Mouse (Mus musculus) midbrain, embryonic 16.5 days (tissue): ENCODE measurements around the gene Tmem141. TPM values are rescaled to one million over a fixed set of nuclear protein-coding genes. Genes with fewer than 3 reads are reported as not detected.

Experiments
- ATAC-seq: fragments of 200-750 bp; cut with Nextera tagmentation; 2 replicates; pipeline ENCODE4 v1.8.0; 2017; ENCODE audit warnings: moderate TSS enrichment
- H3K27ac ChIP-seq: fragments of 300-500 bp; sonication (generic); 2 replicates; pipeline ENCODE4 v1.5.1; 2014; ENCODE audit warnings: mild to moderate bottlenecking, low read length, mixed read lengths
- H3K27me3 ChIP-seq: fragments of 300-500 bp; sonication (generic); 2 replicates; pipeline ENCODE4 v1.6.1; 2014; ENCODE audit warnings: low read depth, low read length, mixed read lengths; ENCODE audit not compliant: control insufficient read depth, insufficient read depth
- H3K36me3 ChIP-seq: fragments of 300-500 bp; sonication (generic); 2 replicates; pipeline ENCODE4 v1.6.1; 2014; ENCODE audit warnings: mild to moderate bottlenecking, low read length, moderate library complexity, mixed read lengths; ENCODE audit not compliant: control insufficient read depth, insufficient read depth
- H3K4me1 ChIP-seq: fragments of 300-500 bp; sonication (generic); 2 replicates; pipeline ENCODE4 v1.6.1; 2014; ENCODE audit warnings: mild to moderate bottlenecking, low read length, mixed read lengths; ENCODE audit not compliant: control insufficient read depth, insufficient read depth
- H3K4me2 ChIP-seq: fragments of 300-500 bp; sonication (generic); 2 replicates; pipeline ENCODE4 v1.6.1; 2014; ENCODE audit warnings: mild to moderate bottlenecking, low read length, mixed read lengths
- H3K4me3 ChIP-seq: fragments of 300-500 bp; sonication (generic); 2 replicates; pipeline ENCODE4 v1.5.1; 2014; ENCODE audit warnings: low read depth, mild to moderate bottlenecking, low read length, moderate library complexity, mixed read lengths
- H3K9ac ChIP-seq: fragments of 300-500 bp; sonication (generic); 2 replicates; pipeline ENCODE4 v1.6.1; 2014; ENCODE audit warnings: low read depth, low read length, mixed read lengths
- H3K9me3 ChIP-seq: fragments of 300-500 bp; sonication (generic); replicated peaks from 2 replicates; pipeline ENCODE4 v1.6.1; 2014; ENCODE audit warnings: mild to moderate bottlenecking, low read length, mixed read lengths; ENCODE audit not compliant: control insufficient read depth, poor library complexity, severe bottlenecking
- WGBS: fragments of 180-500 bp; shearing (Covaris S2); extraction: QIAGEN DNeasy Blood & Tissue Kit; methylation state at CpG from one replicate; pipeline ENCODE4 v1.1.7; 2014; 5-methylcytosine and 5-hydroxymethylcytosine counted together
- polyA plus RNA-seq: library from polyadenylated mRNA; unstranded; fragments of >200 nt; fragmentation: Nextera tagmentation; extraction: Ambion mirVana; gene quantifications from 2 replicates; pipeline ENCODE4 v1.2.1, GENCODE M21; 2015

Gene Tmem141
- polyA plus RNA-seq, 1 experiment from 2014 or later: 67.2 TPM

DNA sequence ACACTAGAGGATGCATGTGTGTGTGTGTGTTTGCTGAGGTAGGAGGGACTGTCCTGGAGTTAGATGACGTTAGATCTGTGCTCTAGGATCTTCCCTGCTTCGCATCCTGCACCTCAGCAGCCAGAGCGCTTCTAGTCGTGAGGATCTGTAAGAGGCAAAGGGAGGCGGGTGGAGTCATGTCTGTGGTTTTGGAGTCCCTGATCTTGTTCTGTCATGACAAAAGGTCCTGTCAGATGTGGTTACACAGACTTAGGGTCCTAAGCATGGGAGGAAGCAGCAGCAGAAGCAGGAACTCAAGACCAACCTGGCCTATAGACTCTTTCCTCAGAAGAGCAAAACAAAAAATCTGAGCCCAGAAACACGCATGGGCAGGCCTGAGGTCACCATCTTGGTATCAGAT is 1.4 kb downstream of the Tmem141 start:
- Histone ChIP-seq H3K4me1 (peaks cover 12% of the 10 kb centered on the region), H3K9me3 (0 out of 2 replicates have a peak, but pooled peaks cover 3% of the 10 kb centered on the region), H3K4me2 (no peak overlapping the region), H3K27ac (no peak overlapping the region), H3K27me3 (peaks cover 22% of the 10 kb centered on the region), H3K36me3 (no peaks in the 10 kb centered on the region), H3K9ac (no peak overlapping the region), H3K4me3 (no peak overlapping the region)
- no peak for ATAC-seq
- 83% methylated on average over 6 of the region's 6 CpGs for WGBS

GRCm38 (mm10) chr2:25617578-25617977 is 4.2 kb downstream of the Tmem141 start, which contains the start of gene Ccdc183:
Ccdc183 (minus strand) TSS chr2:25617678.
- 80% methylated on average over 3 of the region's 3 CpGs for WGBS
- Histone ChIP-seq H3K9me3 (0 out of 2 replicates have a peak, but pooled peaks cover 3% of the 10 kb centered on the region), H3K27ac (no peak within 1 kb of the TSS), H3K4me2 (no peak within 1 kb of the TSS), H3K4me1 (peaks cover 12% of the 10 kb centered on the region), H3K9ac (no peak within 1 kb of the TSS), H3K36me3 (no peaks in the 10 kb centered on the region), H3K27me3 (peaks cover 32% of the 10 kb centered on the region), H3K4me3 (no peak within 1 kb of the TSS)
- no peak for ATAC-seq

- H3K4me2 ChIP-seq: no peak overlapping the region
- H3K36me3 ChIP-seq: no peaks in the 10 kb centered on the region
- H3K9me3 ChIP-seq: 0 out of 2 replicates have a peak, but pooled peaks cover 3% of the 10 kb centered on the region
- H3K4me1 ChIP-seq: peaks cover 12% of the 10 kb centered on the region
- no peak overlapping the region for H3K4me3 ChIP-seq
- 20% methylated on average over 22 of the region's 22 CpGs for WGBS
- no peak for ATAC-seq
- H3K27me3 ChIP-seq: peaks cover 32% of the 10 kb centered on the region
- H3K9ac ChIP-seq: no peak overlapping the region
- no peak overlapping the region for H3K27ac ChIP-seq
Observed at GRCm38 (mm10) chr2:25616398-25616797, 5.4 kb downstream of the Tmem141 start.

GRCm38 (mm10) chr2:25608671-25609070 is 13.1 kb downstream of the Tmem141 start:
- H3K4me3 ChIP-seq: peak overlapping the region; percentile 75
- H3K4me2 ChIP-seq: peak overlapping the region; percentile 80
- peak; percentile 19; the same call in 1 of the 2 replicates for ATAC-seq
- no peaks in the 10 kb centered on the region for H3K9me3 ChIP-seq
- no peaks in the 10 kb centered on the region for H3K36me3 ChIP-seq
- 73% methylated on average over 10 of the region's 10 CpGs for WGBS
- peaks cover 24% of the 10 kb centered on the region for H3K4me1 ChIP-seq
- peak overlapping the region; percentile 56; the same call in 1 of the 2 replicates for H3K9ac ChIP-seq
- peak overlapping the region; percentile 93 for H3K27ac ChIP-seq
- H3K27me3 ChIP-seq: no peaks in the 10 kb centered on the region; the same call in 1 of the 2 replicates

DNA sequence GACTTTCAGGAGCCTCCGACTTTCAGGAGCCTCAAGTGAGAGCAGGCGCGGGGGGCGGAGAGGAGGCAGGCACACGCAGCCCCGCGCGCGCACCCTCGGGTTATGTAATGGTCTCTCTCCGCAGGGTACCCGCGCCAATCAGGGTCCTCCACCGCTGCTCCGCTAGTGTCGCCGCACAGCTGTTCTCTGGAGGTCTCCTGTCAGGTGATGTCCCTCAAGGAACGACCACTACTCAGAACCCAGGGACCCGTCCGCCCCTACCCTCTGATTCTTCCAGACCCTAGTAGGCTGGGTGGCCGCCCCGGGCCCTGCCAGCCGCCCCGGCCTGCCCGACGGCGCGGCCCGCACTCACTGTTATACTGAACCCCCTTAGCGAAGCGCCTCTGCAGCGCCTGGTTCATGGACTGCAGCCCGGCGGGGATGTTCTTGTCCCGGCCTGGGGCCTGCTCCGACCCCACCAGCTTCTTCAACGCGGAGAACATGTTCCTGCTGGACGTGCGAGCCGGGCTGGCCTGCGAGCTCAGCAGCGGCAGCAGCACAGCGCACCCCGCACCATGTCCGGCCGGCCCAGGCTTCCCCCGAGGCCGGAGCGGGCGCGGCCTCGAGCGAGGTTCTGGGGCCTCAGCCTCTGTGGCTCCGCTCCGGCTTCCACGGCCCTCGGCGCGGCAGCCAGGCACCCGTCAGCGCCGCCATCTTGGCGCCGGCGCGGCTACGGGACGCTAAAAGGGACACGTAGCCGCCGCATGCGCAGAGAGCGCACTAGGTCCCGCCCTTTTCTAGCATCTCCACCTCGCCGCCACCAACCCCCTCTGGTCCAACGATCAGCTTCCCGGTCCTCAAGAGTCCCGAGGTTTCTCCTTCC is 13.8 kb downstream of the Tmem141 start, which contains the start of gene Rabl6:
TSS of gene Rabl6 (minus strand) at position 761 of the 862 bp plus-strand sequence.
- Histone ChIP-seq H3K27me3 (no peaks in the 10 kb centered on the region; the same call in 1 of the 2 replicates), H3K9me3 (no peaks in the 10 kb centered on the region), H3K4me3 (peak within 1 kb of the TSS; percentile 75), H3K9ac (peak within 1 kb of the TSS; percentile 82), H3K4me2 (peak within 1 kb of the TSS; percentile 80), H3K4me1 (peaks cover 24% of the 10 kb centered on the region), H3K36me3 (no peaks in the 10 kb centered on the region), H3K27ac (peak within 1 kb of the TSS; percentile 93)
- peak; percentile 93 for ATAC-seq
- WGBS: under 1% methylated on average over 78 of the region's 80 CpGs

- H3K4me1 ChIP-seq: peaks cover 14% of the 10 kb centered on the region
- no peak overlapping the region for H3K4me3 ChIP-seq
- no peaks in the 10 kb centered on the region for H3K27me3 ChIP-seq
- ATAC-seq: no peak
- H3K27ac ChIP-seq: no peak overlapping the region
- 95% methylated on average over 5 of the region's 5 CpGs for WGBS
- no peaks in the 10 kb centered on the region for H3K9me3 ChIP-seq
- H3K9ac ChIP-seq: no peak overlapping the region
- no peak overlapping the region for H3K4me2 ChIP-seq
- peaks cover 27% of the 10 kb centered on the region for H3K36me3 ChIP-seq
Observed at GRCm38 (mm10) chr2:25602526-25602925, 19.3 kb downstream of the Tmem141 start.

GRCm38 (mm10) chr2:25600037-25600436 is 21.8 kb downstream of the Tmem141 start:
- H3K27me3 ChIP-seq: no peaks in the 10 kb centered on the region
- H3K9me3 ChIP-seq: no peaks in the 10 kb centered on the region
- H3K4me2 ChIP-seq: no peak overlapping the region
- no peak overlapping the region for H3K9ac ChIP-seq
- H3K27ac ChIP-seq: no peak overlapping the region
- ATAC-seq: no peak
- H3K36me3 ChIP-seq: peaks cover 47% of the 10 kb centered on the region
- no peak overlapping the region for H3K4me3 ChIP-seq
- WGBS: 94% methylated on average over 2 of the region's 2 CpGs
- no peaks in the 10 kb centered on the region for H3K4me1 ChIP-seq

GRCm38 (mm10) chr2:25598749-25599148 is 23.1 kb downstream of the Tmem141 start:
- H3K27ac ChIP-seq: no peak overlapping the region
- H3K4me2 ChIP-seq: no peak overlapping the region
- H3K27me3 ChIP-seq: no peaks in the 10 kb centered on the region
- WGBS: 100% methylated on average over 1 of the region's 1 CpGs
- no peaks in the 10 kb centered on the region for H3K4me1 ChIP-seq
- H3K4me3 ChIP-seq: no peak overlapping the region
- ATAC-seq: no peak
- H3K9ac ChIP-seq: no peak overlapping the region
- peaks cover 52% of the 10 kb centered on the region for H3K36me3 ChIP-seq
- no peaks in the 10 kb centered on the region for H3K9me3 ChIP-seq
